Mouse (Mus musculus) kidney, adult 10 weeks (tissue): Measurements from ENCODE around the gene Gm21750. TPM values are rescaled to one million over a fixed set of nuclear protein-coding genes. Genes with fewer than 3 reads are reported as not detected.

Source experiments
- polyA plus RNA-seq: library from polyadenylated mRNA; stranded (reverse); fragments of 350-450 nt; fragmentation: Illumina TruSeq; extraction: RNeasy Lipid Tissue Mini Kit (QIAGEN cat#74804); gene quantifications from one replicate; pipeline ENCODE4 v1.2.3, GENCODE M21; 2014; ENCODE audit warnings: low read depth, low replicate concordance

The Gm21750 gene
- not detected for polyA plus RNA-seq

GRCm38 (mm10) chr14:73660925-73661324 is at the start of gene Gm21750:
Gm21750 (plus strand) TSS chr14:73661225.

Other genes with a start within 250 kb of the Gm21750 start
- 26.1 TPM for gene Med4, start 151.2 kb upstream of the Gm21750 start, polyA plus RNA-seq
- 713 TPM for gene Sucla2, start 135.9 kb upstream of the Gm21750 start, polyA plus RNA-seq
- gene Nudt15, start 113.0 kb upstream of the Gm21750 start, polyA plus RNA-seq: 3.5 TPM